Mouse (Mus musculus) ES-E14 (cell line): ENCODE measurements around the gene Pkd1.

ENCODE experiments used
- HCFC1 ChIP-seq: IDR thresholded peaks from 2 replicates; pipeline ENCODE4 v1.6.1; 2012; ENCODE audit warnings: low read length, inconsistent platforms, borderline replicate concordance; ENCODE audit not compliant: insufficient read depth
- ZNF384 ChIP-seq: IDR thresholded peaks from 2 replicates; pipeline ENCODE4 v1.6.1; 2012; ENCODE audit warnings: low read depth, low read length, inconsistent platforms

DNA sequence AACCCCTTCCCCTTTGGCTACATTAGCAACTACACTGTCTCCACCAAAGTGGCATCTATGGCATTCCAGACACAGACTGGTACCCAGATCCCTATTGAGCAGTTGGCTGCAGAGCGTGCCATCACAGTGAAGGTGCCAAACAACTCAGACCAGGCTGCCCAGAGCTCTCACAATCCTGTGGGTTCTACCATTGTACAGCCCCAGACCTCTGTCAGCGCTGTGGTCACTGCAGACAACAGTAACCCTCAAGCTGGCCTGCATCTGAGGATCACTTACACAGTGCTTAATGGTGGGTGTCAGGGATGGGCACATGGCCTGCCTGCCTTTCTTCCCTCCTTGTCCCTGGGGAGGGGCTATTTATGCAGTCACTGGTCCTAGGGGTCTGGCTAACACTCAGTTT, 30.7 kb downstream of the Pkd1 start:
- TF ChIP-seq HCFC1 (no peak), ZNF384 (no peak)
